Mouse (Mus musculus) intestine, embryonic 14.5 days (tissue): ENCODE results near the gene Cemip2. TPM values are rescaled to one million over a fixed set of nuclear protein-coding genes. Genes with fewer than 3 reads are reported as not detected.

Source experiments
- ATAC-seq: fragments of 200-750 bp; cut with Nextera tagmentation; replicated peaks from 2 replicates; pipeline ENCODE4 v1.8.0; 2017; ENCODE audit warnings: low read depth, moderate number of reproducible peaks, moderate TSS enrichment, moderate library complexity; ENCODE audit not compliant: low FRiP score, low TSS enrichment
- DNase-seq: peaks from one replicate; pipeline ENCODE4 v3.0.0-alpha.2; 2018; ENCODE audit warnings: low spot score
- H3K27ac ChIP-seq: fragments of 300-500 bp; sonication (generic); 2 replicates; pipeline ENCODE4 v1.5.1; 2014; ENCODE audit warnings: low read depth, mild to moderate bottlenecking, control low read depth
- H3K27me3 ChIP-seq: fragments of 300-500 bp; sonication (generic); replicated peaks from 2 replicates; pipeline ENCODE4 v1.6.1; 2014; ENCODE audit warnings: low read length, control low read depth; ENCODE audit not compliant: control insufficient read depth, insufficient read depth
- H3K36me3 ChIP-seq: fragments of 300-500 bp; sonication (generic); 2 replicates; pipeline ENCODE4 v1.6.1; 2014; ENCODE audit warnings: low read length, control low read depth; ENCODE audit not compliant: control insufficient read depth, insufficient read depth
- H3K4me1 ChIP-seq: fragments of 300-500 bp; sonication (generic); replicated peaks from 2 replicates; pipeline ENCODE4 v1.6.1; 2014; ENCODE audit warnings: low read length, control low read depth, mixed read lengths; ENCODE audit not compliant: control insufficient read depth, insufficient read depth
- H3K4me2 ChIP-seq: fragments of 300-500 bp; sonication (generic); 2 replicates; pipeline ENCODE4 v1.6.1; 2014; ENCODE audit warnings: low read length
- H3K4me3 ChIP-seq: fragments of 300-500 bp; sonication (generic); 2 replicates; pipeline ENCODE4 v1.5.1; 2014; ENCODE audit warnings: low read depth, low read length, control low read depth, mixed read lengths
- H3K9ac ChIP-seq: fragments of 300-500 bp; sonication (generic); 2 replicates; pipeline ENCODE4 v1.6.1; 2014; ENCODE audit warnings: mild to moderate bottlenecking, low read length
- H3K9me3 ChIP-seq: fragments of 300-500 bp; sonication (generic); 2 replicates; pipeline ENCODE4 v1.6.1; 2016; ENCODE audit warnings: low read length, control low read depth; ENCODE audit not compliant: control insufficient read depth
- WGBS: fragments of 180-500 bp; shearing (Covaris S2); extraction: QIAGEN DNeasy Blood & Tissue Kit; methylation state at CpG from one replicate; pipeline ENCODE4 v1.1.7; 2014; 5-methylcytosine and 5-hydroxymethylcytosine counted together
- polyA plus RNA-seq: library from polyadenylated mRNA; unstranded; fragments of >200 nt; fragmentation: Nextera tagmentation; extraction: Ambion mirVana; gene quantifications from 2 replicates; pipeline ENCODE4 v1.2.1, GENCODE M21; 2014

Cemip2 gene
- polyA plus RNA-seq, 1 experiment from 2014 or later, result 14.8 TPM

DNA sequence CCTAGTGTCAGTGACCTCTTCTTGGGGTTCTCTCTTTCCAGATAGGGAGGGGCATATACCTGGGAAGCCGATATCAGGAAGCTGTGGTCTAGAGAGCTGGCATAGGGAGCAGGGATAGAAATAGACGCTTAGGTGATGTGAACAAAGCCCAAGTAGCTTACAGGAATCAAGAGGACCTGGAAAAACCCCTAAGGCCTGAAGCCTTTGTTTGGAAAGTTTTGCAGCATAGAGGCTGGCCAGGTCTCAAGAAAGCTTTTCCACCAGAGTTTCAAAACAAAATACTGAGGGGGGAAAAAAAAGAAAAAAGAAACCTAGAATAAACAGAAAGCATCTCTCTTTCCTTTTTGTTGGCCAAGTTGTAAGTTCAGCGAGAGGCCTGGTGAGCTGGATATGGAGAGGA, 104.9 kb downstream of the Cemip2 start:
- H3K36me3 ChIP-seq, result no peaks in the 10 kb centered on the region
- H3K9me3 ChIP-seq, result no peaks in the 10 kb centered on the region
- DNase-seq (no peak), ATAC-seq (no peak)
- no peak overlapping the region for H3K4me2 ChIP-seq
- no peak overlapping the region for H3K27ac ChIP-seq
- peaks cover 3% of the 10 kb centered on the region; the same call in 1 of the 2 replicates for H3K4me1 ChIP-seq
- 90% methylated on average over 3 of the region's 3 CpGs for WGBS
- no peaks in the 10 kb centered on the region for H3K27me3 ChIP-seq
- H3K4me3 ChIP-seq, result no peak overlapping the region
- no peak overlapping the region for H3K9ac ChIP-seq

DNA sequence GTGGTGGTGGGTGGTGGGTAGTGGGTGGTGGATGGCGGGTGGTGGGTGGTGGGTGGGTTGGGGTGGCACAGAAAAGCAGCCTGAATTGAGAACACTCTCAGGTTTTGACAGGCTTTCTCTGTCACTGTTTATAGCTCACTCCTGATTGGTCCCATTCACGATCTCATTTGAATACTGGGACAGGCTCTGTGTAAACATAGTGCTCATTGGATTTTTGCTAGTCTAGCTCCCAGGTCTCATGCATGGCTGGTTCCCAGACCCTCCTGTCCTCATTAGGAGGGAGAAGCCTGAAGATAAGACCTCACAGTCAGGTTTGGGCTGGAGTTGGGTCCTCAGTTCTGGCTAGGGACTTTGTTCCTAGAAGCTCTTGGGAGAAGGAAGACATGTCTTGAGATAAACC, 105.8 kb downstream of the Cemip2 start:
- H3K9me3 ChIP-seq, result no peaks in the 10 kb centered on the region
- WGBS, result 61% methylated on average over 2 of the region's 2 CpGs
- H3K4me3 ChIP-seq, result no peak overlapping the region
- H3K27me3 ChIP-seq, result no peaks in the 10 kb centered on the region
- no peak overlapping the region for H3K4me2 ChIP-seq
- no peak overlapping the region for H3K9ac ChIP-seq
- H3K36me3 ChIP-seq, result no peaks in the 10 kb centered on the region
- DNase-seq (no peak), ATAC-seq (no peak)
- H3K27ac ChIP-seq, result no peak overlapping the region
- peaks cover 3% of the 10 kb centered on the region; the same call in 1 of the 2 replicates for H3K4me1 ChIP-seq

DNA sequence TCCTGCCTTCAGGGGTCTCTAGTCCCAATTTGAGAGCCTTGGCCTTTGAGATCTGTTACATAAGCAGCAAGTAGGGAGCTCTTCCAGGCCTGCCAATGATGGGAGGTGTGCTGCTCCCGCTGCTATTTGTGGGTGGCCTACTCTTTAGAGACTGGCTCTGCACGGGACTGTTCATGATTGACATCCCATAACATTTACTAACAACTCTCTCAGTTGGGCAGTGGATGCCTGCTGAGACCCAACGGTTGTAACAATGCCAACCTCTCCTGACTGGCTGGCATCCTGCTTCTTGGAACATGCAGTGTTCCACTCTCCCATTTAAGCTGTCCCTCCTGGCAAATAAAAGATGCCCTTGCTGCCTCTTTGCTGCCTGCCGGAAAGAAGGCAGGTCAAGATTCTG, 106.2 kb downstream of the Cemip2 start:
- H3K9ac ChIP-seq, result no peak overlapping the region
- no peaks in the 10 kb centered on the region for H3K27me3 ChIP-seq
- ATAC-seq (no peak), DNase-seq (no peak)
- no peaks in the 10 kb centered on the region for H3K9me3 ChIP-seq
- no peak overlapping the region for H3K4me2 ChIP-seq
- H3K36me3 ChIP-seq, result no peaks in the 10 kb centered on the region
- no peak overlapping the region for H3K4me3 ChIP-seq
- H3K27ac ChIP-seq, result no peak overlapping the region
- peaks cover 3% of the 10 kb centered on the region; the same call in 1 of the 2 replicates for H3K4me1 ChIP-seq
- WGBS, result 83% methylated on average over 4 of the region's 4 CpGs

DNA sequence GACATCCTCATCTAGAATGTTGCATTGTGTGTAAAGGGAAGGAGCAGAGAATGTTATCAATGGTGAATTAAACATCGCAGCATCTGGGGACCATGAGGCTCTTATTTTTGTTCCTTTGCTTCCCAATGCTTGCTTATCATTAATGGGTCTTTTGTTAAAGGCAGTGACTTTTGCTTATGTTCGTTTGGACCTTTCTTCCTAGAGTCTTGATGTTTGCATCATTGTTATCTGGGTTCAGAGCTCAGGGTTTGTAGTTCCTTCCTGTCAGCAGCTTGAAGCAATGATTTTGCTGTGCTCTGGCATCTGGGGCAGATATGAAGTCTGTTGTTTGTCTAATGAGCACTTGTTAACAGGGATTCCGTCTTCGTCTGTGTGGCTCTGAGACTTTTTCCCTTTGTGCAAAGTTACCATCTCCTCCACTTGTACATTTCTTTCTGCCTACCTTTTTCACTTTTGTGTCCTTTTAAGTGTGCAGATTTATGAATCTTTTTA, 108.1 kb downstream of the Cemip2 start:
- H3K9ac ChIP-seq, result no peak overlapping the region
- no peak overlapping the region for H3K4me2 ChIP-seq
- no peak for DNase-seq
- no peak for ATAC-seq
- H3K36me3 ChIP-seq, result no peaks in the 10 kb centered on the region
- peaks cover 3% of the 10 kb centered on the region; the same call in 1 of the 2 replicates for H3K4me1 ChIP-seq
- H3K4me3 ChIP-seq, result no peak overlapping the region
- WGBS, result 49% methylated on average over 4 of the region's 4 CpGs
- no peaks in the 10 kb centered on the region for H3K27me3 ChIP-seq
- H3K9me3 ChIP-seq, result no peaks in the 10 kb centered on the region
- no peak overlapping the region for H3K27ac ChIP-seq

DNA sequence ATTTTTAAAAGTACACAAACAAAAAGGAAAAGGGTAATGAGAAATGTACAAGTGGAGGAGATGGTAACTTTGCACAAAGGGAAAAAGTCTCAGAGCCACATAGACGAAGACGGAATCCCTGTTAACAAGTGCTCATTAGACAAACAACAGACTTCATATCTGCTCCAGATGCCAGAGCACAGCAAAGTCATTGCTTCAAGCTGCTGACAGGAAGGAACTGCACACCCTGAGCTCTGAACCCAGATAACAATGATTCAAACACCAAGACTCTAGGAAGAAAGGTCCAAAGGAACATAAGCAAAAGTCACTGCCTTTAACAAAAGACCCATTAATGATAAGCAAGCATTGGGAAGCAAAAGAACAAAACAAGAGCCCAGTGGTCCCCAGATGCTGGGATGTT, 112.6 kb downstream of the Cemip2 start:
- 45% methylated on average over 2 of the region's 2 CpGs for WGBS
- no peak for ATAC-seq
- Histone ChIP-seq H3K27ac (no peak overlapping the region), H3K27me3 (no peaks in the 10 kb centered on the region), H3K36me3 (no peaks in the 10 kb centered on the region), H3K4me1 (no peaks in the 10 kb centered on the region), H3K4me3 (no peak overlapping the region), H3K4me2 (no peak overlapping the region), H3K9me3 (no peaks in the 10 kb centered on the region), H3K9ac (no peak overlapping the region)
- no peak for DNase-seq

DNA sequence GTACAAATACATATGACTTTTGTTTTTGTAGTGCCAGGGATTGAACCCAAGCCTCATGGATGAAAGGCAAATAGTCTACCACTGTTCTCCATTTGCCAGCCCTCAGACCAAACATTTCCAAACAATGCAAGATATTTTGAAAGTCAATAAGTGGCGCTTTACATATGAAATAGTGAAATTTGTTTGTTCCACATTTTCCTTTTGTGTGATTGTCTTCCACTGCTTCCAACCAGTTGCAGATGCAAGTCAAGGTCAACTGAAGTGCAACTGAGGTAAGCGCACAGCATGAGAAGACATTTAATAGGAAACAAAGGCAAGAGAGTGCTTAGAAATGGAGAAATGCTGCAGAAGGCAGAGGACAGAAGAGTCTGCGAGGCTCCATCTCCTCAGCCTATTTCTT, 116.7 kb downstream of the Cemip2 start:
- no peaks in the 10 kb centered on the region for H3K9me3 ChIP-seq
- H3K9ac ChIP-seq, result no peak overlapping the region
- H3K4me2 ChIP-seq, result no peak overlapping the region
- 90% methylated on average over 3 of the region's 3 CpGs for WGBS
- H3K36me3 ChIP-seq, result no peaks in the 10 kb centered on the region
- H3K4me3 ChIP-seq, result no peak overlapping the region
- no peak overlapping the region for H3K27ac ChIP-seq
- H3K4me1 ChIP-seq, result no peaks in the 10 kb centered on the region
- DNase-seq (no peak), ATAC-seq (no peak)
- no peaks in the 10 kb centered on the region for H3K27me3 ChIP-seq

DNA sequence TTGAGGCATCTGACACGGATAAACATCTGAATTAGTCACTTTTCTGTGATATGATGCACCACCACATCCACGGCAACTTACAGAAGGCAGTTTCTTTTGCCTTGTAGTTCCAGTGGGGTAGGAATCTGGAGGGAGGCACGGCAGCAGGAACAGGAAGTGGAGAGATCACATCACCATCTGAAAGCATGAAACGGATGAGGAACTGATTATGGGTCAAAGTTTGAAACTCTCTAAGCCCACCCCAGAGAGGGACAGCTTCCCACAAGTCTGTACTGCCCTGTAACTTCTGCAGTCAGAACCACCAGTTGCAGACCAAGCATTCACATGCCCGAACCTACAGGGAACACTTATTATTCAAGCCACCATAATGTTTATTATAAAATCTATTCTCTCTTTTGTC, 117.4 kb downstream of the Cemip2 start:
- Histone ChIP-seq H3K4me2 (no peak overlapping the region), H3K27me3 (no peaks in the 10 kb centered on the region), H3K36me3 (no peaks in the 10 kb centered on the region), H3K9me3 (no peaks in the 10 kb centered on the region), H3K9ac (no peak overlapping the region), H3K4me3 (no peak overlapping the region), H3K4me1 (no peaks in the 10 kb centered on the region), H3K27ac (no peak overlapping the region)
- DNase-seq, result no peak
- WGBS, result 74% methylated on average over 5 of the region's 5 CpGs
- no peak for ATAC-seq

DNA sequence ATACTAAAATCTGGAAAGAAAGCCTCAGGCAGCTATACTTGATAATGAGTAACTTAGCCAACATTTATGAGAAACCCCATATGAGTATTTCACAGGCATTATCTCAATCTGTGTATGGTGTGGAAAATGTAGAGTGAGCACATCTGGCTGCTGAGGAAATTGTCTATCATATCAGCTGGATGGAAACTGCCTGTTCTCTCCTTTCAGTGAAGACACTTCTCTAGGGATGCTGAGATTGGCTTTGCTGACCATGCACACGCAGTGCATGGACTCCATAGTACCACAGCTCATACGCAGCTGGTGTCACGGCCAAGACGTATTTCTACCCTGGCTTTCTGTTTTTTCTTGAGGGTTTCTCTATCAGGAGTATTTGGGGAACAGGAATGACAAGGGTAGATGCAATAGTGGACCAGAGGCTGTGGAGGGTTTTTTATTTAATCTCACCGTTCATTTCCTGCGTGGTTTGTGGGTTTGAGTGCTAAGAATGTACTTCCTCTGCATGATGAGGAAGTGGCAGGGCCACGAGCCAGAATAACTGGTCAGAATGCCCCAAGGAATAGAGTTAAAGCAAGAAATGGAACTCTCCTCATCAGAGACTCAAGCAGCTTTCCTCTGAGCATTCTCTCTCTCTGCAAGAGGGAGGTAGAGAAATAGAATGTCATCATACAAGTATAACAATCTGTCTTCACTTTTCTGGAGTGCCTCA, 119.1 kb downstream of the Cemip2 start:
- Histone ChIP-seq H3K9me3 (no peaks in the 10 kb centered on the region), H3K4me3 (no peak overlapping the region), H3K27me3 (no peaks in the 10 kb centered on the region), H3K4me2 (no peak overlapping the region), H3K4me1 (no peaks in the 10 kb centered on the region), H3K9ac (no peak overlapping the region), H3K27ac (no peak overlapping the region), H3K36me3 (no peaks in the 10 kb centered on the region)
- 73% methylated on average over 7 of the region's 7 CpGs for WGBS
- no peak for ATAC-seq
- DNase-seq, result no peak
